Mouse (Mus musculus): Measurements from ENCODE around the gene Gm11444.

Gm11444 gene

DNA sequence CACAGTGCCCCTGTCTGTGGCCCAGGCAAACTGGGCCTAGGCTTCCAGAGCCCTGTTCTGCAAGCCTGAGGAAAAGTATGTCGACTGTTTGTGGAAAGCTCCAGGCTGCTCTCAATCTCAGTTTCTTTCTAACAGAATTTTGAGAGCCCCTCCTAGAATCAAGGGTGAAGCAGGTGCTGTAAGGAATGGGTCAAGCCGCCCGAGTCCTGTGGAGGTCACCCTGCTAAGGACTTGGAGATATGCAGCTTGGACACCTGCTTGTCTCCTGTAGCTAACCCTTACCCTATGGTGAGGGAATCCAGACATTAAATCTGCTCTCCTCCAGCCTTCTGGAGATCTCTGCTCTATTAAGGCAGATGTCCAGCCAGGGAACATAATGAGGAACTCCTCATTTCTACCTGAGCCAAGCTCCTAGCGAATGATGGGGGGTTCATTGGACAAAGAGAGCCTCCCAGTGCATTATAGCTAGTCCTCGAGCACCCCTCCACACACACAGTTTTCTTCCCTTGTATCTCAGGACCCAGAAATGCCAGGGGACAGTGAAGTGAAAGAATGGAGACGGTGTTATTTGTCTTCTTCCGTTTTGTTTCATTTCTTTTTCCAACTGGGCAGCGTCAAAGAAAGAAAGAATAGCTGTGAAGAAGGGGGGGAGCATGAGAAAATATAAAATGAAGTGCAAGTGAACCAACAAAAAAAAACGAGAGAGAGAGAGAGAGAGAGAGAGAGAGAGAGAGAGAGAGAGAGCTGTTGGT, 15.0 kb downstream of the Gm11444 start:
- no peak for DNase-seq

DNA sequence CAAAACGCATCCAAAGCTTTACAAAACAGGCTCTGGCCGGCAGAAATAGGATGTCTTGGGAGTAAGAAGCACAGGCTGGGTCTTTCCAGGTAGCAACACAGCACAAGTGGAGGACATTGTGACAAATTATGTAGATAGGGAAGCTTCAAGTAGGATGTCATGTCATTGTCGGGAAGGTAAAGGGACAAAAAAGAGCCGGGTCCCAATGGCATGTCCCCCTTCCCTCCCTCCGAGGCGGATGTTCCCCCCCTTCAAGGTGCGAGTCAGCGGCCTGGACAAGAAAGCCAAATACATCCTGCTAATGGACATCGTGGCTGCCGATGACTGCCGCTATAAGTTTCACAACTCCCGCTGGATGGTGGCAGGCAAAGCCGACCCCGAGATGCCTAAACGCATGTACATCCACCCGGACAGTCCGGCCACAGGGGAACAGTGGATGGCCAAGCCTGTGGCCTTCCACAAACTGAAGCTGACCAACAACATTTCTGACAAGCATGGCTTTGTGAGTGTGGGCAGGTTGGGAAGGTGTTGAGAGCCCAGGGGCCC, 15.7 kb downstream of the Gm11444 start:
- peak; percentile 21 for DNase-seq

DNA sequence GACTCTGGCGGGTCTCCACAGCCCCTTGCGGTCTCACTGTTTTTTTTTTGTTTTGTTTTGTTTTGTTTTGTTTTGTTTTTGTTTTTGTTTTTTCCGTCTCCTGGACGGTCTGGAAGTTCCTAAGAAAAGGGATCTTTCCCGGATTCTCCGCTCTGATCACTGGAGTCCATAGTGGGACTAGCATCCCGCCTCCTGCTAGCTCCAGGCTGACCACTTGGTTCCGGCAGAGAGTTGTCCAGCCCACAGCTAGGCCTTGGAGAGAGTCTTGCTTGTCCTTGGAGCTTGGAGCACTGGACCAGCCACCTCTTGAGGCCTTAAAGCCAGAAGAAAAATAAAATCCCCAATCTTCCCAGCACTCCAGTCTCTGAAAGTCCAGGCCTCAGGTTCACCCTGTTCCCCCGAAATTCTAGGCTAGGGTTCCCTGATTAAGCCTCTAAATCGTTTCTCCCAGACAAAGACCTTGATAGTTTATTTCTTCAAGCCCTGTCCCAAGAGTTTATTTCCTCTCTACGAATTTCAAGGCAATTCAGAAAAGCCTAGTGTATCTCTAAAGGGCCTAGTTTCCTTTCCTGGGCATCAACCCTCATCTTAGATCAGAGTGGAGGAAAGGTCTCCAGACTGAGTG, 16.3 kb downstream of the Gm11444 start:
- DNase-seq, result peak; percentile 40

DNA sequence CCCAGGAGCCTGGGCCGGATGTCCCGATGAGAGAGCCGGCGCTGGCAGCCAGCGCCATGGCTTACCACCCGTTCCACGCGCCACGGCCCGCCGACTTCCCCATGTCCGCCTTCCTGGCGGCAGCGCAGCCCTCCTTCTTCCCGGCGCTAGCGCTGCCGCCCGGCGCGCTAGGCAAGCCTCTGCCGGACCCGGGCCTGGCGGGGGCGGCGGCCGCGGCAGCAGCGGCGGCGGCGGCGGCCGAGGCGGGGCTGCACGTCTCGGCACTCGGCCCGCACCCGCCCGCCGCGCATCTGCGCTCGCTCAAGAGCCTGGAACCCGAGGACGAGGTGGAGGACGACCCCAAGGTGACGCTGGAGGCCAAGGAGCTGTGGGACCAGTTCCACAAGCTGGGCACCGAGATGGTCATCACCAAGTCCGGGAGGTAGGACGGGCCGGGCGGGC, 17.0 kb downstream of the Gm11444 start:
- peak; percentile 57 for DNase-seq

DNA sequence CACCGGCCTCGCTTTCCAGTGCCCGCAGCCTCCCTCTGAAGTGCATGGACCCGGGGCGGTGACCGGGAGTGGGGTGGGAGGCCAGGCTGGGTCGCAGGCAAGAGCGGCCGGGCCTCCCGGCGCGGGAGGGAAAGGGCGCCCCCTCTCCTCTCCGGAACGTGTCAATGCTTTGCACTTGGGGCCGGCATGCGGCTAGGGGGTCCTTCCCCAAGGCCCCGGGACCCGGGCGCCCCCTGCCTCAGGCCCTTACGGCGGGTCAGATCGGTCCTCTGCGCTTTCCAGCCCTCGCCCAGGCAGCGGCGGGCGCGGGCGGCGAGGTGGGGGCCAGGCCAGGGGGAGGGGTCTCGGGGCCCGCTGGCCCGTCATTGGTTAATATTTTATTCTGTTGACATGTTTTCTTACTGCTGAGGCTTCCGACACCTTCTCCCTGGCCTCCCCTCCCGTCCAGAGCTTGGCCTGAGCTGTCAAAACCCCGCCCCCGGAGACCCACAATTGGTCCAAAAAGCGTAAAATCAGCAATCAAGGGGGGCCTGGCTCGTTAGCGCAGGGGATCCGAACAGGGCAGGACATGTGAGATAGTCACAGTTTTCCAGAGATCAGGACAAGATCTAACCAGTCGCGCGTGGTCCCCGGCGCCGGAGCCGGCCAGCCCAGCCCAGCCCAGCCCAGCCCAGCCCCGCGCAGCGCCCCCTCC, 17.8 kb downstream of the Gm11444 start, which contains the start of gene Tbx2:
Tbx2 (plus strand) TSS at position 321 of the 694 bp plus-strand sequence.
- DNase-seq, result peak; percentile 96

DNA sequence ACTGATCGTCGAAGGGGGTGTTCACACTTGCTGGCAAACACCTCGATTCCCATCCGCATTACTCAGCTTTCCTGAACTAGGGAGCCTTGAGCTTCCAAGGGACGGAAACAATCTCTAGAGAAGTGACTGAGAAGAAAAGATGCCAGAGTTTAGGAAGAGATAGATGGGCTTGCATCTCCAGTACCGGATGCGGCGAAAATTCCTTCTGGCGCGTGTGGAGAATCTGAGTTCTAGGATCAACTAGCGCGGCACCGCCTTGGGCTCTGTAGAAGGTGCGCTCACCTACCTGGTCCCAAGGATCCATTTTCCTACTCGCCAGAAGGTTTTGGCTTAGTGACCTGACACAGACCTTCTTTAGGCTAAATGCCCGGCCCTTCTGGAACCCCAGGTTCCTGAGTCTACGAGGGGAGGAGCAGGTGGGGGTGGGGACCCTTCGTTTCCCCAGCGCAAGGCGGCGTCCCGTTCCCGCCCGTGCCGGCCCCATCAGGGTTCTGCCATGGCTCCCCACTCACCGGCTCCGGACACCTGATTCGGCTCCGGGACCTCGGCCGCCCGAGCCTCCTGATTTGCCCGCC, 18.4 kb downstream of the Gm11444 start:
- no peak for DNase-seq

DNA sequence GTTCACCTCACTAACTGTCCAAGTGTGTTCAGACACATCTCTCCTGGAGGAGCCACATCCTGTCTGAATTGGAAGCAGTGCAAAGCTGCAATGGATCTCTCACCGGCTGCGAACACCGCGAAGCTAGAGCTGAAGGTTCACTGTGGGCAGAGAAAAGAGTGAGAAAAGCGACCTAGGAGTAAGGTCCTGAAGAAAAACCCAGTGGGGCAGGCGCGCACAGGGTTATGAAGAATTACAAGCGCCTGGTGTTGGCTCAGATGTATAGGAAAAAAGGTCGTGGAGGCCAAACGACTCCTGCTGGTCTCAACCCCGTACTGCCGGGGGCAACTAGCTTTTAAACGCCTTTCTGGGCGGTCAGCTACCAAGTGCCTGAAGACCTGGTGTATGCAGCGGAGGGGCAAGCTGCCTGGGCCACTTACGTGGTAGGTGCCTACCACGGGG, 19.2 kb downstream of the Gm11444 start:
- DNase-seq, result peak; percentile 53

DNA sequence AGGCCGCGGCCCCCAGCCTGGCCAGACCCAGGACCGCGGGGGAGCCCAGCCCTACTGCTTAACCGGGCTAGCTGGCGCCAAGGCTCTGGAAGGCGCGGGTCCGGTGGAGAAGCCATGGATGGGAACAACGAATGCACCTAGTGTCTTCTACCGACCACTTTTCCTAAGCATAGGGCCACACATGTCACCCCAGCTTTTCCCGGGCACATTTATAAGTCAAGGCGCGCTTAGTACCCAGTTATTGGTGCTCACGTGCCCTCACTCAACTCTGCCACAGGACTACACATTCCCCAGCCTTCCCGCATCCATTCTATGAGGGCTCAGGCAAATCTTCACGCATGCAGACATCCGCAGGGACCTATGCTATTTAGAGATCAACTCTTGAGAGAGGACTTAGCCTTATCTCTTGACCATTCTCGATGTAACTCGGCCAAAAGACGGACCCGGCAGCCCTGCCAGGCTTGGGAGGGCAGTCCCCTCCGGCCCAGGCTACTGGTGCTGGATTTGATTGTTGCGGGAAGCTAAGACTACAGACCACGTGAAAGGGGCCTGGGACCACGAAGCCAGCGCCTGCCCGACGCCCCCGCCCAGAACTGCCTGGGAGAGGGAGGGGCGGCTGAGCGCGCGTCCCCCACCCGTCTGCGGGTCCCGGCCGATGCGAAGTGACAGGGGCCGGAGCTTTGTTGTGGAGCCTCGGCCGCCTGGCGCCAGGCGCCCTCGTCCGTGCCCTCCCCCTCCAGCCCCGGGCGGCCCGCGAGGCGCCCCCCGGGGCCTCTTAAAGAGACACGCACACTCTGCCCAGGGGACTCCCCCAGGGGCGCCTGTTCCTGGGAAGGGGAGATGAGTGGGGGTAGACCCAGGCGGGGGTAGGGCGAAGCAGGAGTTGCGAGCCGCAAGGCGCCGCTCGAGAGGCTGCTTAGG, 20.4 kb downstream of the Gm11444 start:
- peak; percentile 64 for DNase-seq

DNA sequence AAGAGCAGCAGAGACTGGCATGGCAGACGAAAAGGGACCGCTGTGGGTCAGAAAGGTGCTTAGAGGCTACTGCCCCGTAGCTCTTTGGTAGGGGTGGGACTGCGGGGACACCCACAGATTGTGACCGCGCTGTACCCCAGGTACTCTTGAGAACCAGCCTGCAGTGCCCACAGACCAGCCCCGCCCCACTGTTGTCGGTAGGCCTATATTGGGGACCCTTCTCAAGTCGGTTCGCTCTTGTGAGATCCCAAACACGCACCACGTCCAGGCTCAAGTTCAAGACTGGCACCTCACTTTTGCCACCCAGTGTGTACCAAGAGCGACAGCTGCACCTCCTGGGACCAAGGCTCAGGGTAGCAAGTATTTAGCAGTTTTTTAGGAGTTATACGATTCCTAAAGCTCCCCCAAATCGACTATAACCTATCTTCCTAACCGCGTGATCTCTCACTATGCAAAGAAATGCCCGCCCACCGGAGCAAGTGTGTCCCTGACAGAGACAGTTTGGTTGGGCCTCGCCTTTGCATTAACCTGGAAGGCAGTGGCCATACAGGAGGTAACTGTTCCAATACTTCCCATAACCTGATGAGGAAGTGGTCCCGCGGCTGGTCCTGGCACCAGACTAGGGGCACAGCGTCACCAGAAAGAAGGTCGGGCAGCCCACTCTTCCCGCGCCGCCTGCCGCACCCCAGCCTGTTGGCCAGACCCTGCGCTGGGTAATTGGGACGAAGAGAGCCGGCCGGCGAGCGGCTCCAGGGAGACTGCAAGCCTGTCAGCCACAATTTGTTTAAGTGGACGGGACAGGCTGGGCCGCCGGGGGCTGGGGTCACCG, 21.2 kb downstream of the Gm11444 start:
- DNase-seq, result peak; percentile 14

DNA sequence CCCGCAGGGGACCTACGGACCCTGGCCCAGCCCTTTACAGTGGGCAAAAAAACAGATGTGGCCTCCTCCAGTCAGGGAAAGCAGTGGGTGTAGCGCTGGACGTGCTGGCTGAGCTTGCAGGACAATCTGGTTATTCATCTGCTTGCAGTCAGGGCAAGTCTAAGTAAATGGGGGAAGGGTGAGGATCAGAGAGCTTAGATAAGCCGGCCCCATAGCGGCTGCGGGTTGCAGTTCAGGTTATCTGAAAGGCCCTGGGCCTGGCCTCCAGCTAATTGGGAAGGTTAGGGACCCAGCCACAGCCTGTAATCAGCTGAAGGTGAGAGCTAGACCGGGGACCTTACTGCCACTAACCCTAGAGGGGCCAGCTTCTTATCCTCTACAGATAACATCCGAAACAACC, 22.8 kb downstream of the Gm11444 start:
- peak; percentile 56 for DNase-seq

DNA sequence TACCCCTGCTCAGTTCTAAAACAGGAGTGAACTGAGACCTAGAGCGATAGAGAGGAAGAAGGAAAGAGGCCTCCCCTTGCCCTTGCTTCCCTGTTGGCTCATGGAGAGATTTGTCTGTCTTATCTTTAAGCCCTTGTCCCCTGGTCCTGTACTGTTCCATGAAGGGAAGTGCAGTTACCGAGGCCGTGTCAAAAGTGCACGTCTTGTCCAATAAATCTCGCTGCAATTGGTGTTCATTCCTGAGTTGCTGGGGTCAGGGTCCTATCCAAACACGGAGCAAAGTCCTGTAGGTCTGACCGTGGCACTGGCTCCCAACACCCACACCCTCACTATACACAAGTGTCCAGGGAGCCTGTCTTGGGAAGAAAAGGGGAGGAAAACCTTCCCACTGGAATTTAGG, 24.3 kb downstream of the Gm11444 start:
- peak; percentile 67 for DNase-seq

DNA sequence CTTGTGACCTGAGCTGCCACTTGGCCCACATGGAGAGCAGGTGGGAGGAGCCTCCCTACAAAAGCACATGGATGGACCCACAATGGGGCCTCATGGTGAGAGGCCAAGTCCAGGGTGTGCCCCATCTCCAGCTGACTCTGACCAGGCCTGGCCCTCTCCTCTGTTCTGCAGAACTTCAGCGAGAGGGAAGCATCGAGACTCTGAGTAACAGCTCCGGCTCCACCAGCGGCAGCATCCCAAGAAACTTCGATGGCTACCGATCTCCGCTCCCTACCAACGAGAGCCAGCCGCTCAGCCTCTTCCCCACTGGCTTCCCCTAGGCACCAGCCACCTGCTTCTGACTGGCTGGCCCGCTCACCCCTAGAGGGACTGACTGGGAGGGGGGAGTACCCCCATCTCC, 25.1 kb downstream of the Gm11444 start:
- no peak for DNase-seq

DNA sequence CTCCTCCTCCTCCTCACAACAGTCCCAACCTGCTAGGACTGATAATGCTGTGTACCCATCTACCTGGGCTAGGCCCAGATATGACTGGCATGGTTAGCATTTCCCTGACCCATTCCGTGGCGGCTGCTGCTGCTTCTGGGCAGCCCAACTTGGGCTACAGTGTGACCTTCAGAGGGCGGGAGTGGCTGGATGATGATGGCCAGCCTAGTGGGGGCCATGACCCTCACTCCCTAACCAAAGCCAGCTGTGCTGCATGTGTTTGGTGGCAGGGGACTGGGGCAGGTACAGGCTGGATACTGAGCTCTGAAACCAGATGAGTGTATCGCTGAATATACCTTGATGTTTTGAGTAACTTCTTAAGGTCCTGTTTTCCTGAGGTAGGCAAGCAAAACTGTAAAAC, 26.3 kb downstream of the Gm11444 start:
- no peak for DNase-seq

DNA sequence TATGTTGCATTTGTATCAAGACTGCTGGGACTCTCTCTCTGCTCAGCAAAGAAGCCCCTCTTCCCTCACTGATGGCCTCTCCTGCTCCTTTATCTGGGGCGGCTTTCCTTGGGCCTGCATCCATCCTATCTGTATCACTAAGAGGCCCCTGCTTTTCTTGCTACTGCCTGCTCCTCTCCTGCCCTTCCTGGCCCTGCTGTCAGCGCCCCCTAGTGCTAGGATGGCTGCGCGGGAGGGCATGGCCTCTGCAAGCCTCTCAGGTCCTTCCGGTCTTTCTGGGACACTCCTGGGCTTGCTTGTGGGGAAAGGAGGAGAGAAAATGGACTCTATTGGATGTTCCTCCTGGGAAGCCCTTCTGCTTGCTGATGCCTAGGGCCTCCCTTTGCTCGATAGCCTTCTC, 27.0 kb downstream of the Gm11444 start:
- DNase-seq, result peak; percentile 85

DNA sequence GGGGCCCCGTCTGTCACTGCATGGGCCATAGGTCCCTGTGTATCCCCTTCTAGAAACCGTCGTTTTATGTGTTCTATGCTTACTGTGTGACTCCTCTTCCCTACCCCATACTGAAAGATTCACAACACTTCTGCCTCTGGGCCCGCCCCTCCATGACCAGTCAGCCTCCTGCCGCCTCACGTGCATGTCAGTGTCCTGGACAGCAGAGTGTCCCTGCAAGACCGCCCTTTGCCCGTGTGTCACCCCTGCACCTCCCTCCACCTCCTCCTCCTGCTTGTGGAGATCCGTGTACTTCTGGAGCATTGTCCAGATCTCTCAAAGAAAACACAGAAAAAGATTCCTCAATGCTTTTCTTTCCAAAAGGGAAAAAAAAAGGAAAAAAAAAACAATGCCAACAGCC, 28.5 kb downstream of the Gm11444 start:
- DNase-seq, result peak; percentile 43

DNA sequence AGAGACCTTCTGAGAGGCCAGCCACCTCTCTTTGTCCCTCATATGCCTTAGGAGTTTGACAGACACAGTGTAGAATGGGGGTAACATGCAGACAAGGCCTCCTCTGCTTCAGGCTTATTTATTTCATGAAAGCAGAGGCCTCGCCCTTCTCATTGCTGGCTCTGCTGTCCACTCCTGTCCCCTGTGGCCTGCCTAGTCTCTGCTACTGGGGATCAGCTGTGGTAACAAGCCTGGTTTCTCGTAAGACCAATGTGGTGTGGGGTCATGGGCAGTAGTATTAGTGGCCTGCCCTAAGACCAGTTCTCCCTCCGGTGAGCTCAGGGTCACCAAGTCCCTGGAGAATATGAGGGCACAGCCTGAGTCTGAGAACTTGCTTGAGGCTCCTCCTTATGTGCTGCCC, 29.2 kb downstream of the Gm11444 start:
- DNase-seq, result no peak

DNA sequence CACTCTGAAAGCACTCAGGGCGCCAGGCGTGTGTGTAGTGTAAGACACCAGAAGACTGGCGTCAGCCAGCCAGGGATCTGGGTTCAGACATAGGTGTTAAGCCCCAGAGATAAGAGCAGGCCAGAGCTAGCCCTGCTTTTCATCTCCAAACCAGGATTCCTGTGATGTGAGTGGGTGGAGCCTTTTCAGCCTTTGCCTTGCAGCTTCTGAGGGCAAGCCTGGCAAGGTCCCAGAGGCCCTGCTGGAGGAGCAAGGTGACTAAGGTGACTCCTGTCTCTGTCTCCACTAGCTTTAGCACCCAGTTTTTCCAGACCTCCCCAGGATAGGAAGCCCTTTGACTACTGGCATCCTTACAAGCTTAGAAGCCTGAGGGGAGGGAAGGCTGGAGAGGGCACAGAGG, 31.7 kb downstream of the Gm11444 start:
- DNase-seq, result peak; percentile 50

DNA sequence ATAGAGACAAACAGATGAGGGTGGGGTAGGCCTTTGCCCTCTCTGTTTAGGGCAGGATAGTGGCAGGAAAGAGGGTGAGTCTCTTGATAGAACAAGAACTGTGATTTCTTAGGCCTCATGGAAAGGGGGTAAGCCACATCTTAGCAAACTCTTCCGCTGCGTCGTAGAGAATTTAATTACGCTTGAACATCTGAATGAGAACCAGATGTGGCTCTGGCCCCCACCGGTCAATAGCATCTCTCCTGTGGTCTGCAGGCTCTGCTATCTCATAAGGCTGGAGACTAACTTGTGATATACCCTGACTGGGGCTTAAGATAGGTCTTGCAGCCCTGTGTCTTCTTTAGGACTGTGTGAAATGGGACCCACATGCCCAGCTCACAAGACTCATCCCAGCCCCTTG, 33.7 kb downstream of the Gm11444 start:
- DNase-seq, result no peak

DNA sequence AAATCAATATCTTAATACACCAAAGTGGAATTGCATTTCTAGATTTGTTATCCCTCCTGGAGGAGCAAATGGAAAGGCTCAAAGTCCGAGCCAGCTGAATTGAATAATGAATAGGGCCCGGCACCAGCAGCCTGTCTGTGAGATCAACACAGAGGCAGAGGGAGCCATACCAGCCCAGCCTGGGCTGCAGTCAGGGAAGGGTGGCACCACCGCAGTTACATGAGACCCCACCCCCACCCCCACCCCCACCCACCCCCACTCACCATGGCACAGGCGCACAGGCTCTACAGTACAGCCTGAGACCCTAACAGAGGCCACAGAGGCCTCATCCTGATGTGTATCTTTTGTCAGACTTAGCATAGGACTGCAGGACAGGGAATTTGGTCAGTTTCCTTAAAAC, 35.5 kb downstream of the Gm11444 start:
- no peak for DNase-seq

DNA sequence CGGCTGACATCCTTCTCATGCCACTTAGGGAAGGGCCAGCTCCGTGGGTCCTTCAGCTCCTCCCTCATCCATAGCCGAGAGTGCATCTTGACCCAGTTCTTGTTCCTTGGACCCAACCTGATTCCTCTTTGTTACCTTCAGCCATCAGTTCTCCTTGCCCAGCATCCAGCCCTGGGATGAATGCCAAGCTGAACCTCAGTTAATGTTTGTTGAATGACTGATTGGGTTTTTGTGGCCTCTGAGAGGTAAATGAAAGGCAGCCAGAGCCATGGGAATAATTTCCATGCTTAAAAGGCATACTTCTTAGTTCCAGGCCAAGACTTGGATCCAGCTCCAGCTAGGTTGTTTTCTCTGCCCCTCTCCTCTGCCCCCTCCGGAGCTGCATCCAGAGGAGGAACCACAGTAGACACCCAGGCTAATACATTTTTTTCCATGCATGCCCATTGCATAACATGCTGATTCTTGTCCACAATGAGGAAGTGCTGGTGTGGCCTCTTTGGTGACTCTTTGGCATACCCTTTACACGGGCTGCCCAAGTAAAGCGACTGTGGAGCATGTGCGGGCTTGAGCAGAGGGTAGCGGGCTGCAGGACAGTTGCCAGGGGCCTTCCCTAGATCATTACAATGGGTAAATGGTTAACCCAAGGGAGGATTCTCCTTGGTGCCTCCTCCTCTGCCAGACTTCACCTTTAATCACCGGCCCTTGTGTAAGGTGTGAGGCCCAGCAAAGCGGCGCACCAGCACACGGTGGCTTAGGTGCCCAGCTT, 37.7 kb downstream of the Gm11444 start:
- DNase-seq, result peak; percentile 83

Data from kidney, postnatal 14 days (tissue).